Mouse (Mus musculus) cerebellum, postnatal 4 days (tissue): ENCODE data around the gene Upf1.

Experiments used
- DNase-seq, 2 experiments: peaks; one replicate each; pipeline ENCODE4 v3.0.0; 2022; ENCODE audit warnings: low spot score in 2 of 2, mixed read lengths in 1 of 2

Upf1 gene

DNA sequence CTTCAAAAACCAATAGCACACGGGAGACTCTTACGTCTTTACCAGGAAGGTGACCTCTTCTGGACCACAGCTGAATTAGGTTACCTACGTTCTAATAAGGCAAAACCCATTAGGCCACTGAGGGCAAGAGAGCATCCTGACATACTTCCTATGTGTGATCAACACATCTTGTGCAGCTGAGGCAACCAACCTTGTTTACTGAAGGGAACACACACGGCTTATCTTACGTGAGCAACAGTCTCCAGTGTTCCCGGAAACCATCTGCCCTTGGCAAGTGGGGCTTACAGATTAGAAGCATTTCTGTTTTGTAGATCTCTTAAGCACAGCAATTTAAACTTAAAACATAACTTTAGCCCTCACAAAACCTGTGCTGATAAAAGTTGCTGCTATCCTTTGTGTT lies 25.6 kb downstream of the Upf1 start:
- DNase-seq = no peak

DNA sequence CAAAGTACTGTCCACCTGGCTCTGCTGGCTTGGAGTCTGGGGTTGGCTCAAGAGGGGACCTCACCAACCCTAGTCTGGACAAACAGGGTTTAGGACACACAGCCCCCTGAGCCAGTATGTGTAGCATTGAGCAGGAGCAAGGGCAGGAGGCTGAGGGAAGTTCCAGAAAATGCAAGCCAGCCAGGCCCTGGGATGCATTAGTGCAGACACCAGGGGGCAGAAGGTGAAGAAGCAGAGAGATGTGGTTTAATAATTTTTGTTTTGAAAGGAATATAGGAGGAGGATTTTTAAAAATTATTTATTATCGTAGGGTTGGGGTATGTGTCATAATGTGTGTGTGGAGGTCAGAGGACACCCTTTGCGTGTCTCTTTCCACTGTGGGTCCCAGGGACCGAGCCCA lies 29.4 kb downstream of the Upf1 start:
- no peak for DNase-seq

DNA sequence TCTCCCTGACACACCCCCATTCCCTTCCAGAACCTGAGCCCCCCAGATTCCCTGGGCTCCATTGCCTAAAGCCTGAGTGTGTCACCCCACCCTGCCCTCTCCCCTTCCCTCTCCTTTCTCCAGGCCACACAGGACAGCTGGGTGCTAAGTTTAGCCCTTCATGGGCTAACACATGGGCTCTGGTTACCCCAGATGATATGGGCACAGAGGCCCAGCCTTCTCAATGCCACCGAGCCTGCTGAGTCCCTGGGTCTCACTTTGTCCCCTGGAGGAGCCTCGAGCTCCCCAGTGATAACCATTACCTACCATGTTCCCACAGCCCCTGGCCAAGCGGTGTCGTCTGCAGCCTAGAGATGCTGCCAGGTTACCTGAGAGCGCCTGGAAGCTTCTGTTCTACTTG lies 35.2 kb downstream of the Upf1 start:
- no peak for DNase-seq

DNA sequence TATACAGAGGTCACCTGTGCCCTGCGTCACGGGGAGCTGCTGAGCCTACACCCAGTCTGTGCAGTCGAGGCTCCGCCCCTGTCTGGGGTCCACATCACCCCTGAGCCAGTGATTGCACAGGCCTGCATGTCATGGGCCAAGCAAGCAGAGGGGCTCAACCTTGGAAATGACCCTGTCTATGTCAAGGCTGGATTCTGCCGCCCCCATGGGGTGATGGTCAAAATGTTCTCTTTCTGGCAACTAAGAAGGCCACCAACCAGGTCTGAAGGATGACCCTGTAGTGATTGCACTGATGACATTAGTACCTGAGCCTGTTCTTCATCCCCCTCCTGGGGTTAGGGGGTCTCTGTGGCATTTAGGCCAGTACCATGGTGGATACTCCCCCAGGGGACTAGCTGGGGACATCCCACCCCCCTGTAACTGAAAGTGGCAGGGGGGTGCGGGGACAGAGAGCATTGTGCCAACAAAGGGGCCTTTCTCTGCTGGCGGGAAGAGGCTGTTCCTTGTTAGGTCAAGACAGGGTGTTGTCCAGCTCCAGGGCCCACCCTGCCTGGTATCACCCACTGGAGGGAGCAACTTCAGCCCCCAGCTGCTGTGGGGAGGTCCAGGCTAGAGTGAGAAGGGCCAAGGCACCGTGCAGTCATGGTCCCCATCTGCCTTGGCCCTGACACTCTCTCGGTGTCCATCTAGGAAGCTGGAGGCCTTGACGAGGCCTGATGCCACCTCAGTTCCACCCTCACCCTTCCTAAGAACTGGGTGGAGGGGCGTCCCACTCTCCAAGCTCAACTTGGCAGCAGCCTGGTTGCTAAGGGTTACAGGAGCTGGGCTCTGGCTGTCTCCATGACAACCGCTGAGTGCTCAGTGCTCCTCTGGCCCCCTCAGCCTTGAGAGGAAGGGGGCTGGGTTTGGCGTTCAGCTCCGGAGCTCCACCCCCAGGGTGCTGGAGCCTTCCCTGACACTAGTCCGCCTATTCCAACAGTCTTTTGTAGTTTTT lies 36.3 kb downstream of the Upf1 start:
- DNase-seq = peak in 1 of 2 experiments; percentile 77

DNA sequence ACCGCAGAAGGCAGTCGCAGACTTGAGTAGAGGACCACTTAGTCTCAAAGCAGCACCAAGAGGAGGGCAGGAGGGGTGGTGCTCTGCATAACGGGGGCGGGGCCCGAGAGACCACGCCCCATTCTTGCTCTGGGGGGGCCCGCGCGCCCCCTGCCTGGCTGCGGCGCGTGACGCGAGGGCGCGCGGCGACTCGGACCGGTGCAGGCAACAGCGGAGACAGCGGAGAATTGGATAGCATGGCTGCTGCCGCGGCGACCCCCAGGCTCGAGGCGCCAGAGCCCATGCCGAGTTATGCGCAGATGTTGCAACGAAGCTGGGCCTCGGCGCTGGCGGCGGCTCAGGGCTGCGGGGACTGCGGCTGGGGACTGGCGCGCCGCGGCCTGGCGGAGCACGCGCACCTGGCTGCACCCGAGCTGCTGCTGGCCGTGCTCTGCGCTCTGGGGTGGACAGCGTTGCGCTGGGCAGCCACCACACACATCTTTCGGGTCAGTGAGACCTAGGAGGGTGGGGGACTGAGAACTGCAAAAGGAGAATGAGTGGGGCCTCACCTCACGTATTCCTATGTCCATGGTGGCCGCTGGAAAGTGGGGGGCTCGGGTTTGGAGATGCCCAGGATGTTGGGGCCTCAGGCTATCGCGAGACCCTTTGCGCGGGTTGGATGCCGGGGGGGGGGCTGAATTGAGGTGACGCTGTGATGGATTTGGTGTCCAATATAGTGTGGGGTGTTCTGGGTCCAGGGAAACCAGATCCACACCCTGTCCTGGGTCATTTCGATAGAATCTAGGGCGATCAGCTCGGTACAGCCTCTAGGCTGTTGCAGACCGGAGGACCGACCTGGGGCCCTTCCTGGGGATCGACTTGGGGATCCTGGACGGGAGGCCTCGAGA lies 37.2 kb downstream of the Upf1 start, which contains the start of gene Cers1:
Gene Cers1, plus strand, starts transcription at position 152 of the 887 bp plus-strand sequence.
- peak in 1 of 2 experiments; percentile 75 for DNase-seq

DNA sequence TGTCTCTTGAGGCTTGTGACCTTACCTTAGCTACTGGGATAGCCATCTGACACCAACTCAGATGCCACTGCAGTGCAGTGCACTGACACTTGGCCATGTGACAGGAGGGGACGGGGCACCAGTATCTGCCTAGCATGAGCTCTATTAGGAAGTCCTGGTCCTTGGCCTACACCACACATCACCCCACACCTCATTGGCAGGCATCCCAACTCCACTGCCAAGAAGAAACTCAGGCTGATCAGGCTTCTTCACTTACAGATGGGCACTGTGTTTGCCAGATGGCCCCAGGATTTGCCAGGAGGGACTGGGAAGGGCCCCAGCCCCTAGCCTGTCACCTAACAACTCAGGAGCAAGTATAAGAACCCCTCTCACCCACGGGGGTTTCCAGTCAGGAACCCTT lies 39.7 kb downstream of the Upf1 start:
- DNase-seq = peak in 1 of 2 experiments; percentile 47

DNA sequence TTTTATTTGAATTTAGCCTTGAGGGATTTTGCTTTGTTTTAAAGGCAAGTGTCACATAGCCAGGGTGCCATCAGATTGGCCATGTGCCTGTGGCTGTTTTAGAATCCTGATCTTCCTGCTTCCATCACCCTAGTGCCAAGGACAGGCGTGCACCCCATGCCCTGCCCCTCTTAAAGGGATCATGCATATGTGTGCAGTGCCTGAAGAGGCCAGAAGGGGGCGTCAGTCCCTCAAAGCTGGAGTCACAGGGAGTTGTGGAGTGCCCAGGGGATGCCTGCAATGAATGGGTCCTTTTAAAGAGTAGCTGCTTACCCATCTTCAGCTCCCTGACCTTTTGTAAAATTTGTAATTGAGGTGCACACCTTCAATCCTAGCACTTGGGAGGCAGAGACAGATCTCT lies 43.8 kb downstream of the Upf1 start:
- peak in 1 of 2 experiments; percentile 53 for DNase-seq

DNA sequence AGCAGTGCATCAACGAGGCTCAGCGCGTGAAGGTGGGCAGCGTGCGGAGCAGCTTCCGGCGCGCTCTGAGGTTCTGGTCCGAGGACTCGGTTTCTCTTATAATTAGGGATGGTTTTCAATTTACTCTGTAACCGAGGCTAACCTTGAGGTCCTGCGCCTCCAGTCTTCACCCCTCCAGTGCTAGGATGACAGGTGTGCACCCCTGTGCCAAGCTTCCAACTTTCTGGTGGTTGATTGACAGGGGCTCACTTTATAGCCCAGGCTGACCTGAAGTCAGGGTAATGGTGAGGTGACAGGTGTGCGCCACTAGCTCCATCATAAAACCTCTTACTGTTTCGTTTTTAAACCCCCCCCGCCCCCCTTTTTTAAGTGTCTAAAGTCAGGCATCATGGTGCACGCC lies 50.2 kb downstream of the Upf1 start:
- no peak for DNase-seq

DNA sequence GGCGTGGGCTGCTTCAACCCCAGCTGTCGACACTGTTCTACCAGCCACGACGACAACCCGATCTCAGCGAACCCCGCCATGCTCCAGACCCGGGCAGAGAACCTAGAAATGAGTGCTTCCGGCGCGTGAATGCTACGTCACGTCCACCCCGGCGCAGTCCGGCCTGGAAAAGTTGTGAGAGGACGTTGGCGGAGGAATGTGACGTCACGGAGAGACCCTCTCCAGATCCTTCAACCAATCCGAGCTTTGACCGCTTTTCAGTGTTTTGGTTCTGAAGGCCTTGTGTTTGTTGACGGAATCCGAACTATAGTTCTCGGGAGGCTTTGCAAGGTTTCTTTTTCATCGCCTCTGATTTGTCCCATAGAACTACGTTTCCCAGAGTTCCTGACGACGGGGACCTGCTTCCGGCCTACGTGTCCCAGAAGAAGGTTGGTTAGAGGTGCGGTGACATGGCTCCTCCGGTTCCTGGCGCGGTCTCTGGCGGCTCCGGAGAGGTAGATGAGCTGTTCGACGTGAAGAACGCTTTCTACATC lies 50.7 kb downstream of the Upf1 start, which contains the start of the genes Ddx49 and Cope:
Gene Ddx49, minus strand, starts transcription at position 132 of the 533 bp plus-strand sequence.
Gene Cope, plus strand, starts transcription at position 161 of the 533 bp plus-strand sequence.
- DNase-seq = peak; percentile 83 to 91

DNA sequence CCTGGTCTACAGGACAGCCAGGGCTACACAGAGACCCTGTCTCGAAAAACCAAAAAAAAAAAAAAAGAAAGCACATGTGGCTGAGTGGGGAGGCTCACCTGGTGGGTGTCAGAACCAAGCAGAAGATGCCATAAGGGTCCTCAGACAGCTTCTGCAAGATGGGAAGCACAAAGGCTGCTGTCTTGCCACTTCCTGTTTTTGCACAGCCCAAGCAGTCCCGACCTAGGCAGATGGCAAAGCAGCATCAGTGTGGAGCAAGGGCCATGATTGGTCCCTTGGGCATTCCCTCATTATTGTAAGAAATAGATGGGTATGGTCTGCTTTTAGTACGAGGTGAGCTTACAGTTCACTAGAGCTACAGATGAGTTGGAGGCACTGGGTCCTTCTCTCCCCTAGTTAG lies 52.2 kb downstream of the Upf1 start:
- no peak for DNase-seq

DNA sequence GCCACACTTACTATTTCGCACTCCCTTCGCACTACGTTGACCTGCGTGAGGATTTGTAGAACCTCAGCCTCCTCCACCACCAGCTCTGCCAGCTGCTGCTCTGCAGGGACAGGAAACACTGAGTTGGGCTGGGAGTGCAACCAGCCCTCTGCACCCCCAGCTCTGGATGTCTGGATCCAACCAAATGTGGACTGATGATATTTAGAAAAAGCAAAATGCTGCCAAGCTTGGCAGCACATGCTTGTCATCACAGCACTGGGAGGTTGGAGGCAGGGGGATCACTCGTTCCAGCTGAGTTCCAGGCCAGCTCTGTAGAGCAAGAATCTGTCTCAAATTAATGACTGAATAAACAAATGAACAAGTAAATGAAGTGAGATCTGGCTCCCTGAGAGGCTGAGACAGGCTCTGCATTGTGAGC lies 59.1 kb downstream of the Upf1 start:
- DNase-seq = no peak

DNA sequence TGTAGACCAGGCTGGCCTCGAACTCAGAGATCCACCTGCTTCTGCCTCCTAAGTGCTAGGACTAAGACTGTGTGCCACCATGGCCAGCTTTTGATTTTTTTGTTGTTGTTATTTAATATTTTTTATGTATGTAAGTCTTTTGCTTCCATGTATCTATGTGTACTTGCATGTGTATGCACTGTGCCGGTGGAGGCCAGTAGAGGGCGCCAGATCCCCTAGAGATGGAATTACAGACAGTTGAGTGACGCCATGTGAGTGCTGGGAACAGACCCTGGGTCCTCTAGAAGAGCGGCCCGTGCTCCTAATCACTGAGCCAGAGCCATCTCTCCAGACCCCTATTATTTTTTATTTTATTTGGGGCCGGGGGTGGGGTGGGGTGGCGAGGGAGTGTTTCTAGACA lies 66.3 kb downstream of the Upf1 start:
- DNase-seq = no peak

DNA sequence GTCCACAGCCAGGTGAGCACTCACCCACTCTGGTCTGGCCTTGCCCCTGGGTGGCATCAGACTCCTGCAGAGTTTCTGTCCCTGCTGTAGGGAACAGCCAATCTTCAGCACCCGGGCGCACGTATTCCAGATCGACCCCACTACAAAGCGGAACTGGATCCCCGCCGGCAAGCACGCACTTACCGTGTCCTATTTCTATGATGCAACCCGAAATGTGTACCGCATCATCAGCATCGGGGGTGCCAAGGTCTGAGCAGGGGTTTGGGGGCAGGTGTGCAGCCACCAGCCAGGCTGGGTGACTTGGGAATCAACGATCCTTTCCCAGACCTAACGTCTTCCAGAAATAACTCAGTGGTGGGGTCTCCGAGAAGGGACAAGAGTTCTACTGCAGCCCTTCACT lies 67.8 kb downstream of the Upf1 start:
- no peak for DNase-seq

DNA sequence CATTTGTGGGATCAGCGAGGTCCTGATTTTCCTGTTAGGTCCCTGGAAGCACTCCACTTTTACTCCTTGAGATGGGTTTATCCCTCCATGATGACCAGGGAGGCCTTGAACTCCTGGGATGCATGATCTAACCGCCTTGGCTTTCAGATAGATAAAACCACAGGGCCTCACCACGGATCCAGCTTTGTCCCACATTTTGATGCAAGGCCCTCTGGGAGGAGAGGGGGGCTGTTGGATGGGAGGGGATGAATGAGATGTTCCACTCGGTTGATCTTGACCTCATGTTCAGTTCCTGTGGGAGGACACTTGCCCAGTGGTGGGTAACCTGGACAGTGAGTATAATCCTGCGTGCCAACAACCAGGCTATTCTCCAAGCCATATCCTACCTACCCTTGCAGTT lies 68.7 kb downstream of the Upf1 start:
- DNase-seq = no peak

DNA sequence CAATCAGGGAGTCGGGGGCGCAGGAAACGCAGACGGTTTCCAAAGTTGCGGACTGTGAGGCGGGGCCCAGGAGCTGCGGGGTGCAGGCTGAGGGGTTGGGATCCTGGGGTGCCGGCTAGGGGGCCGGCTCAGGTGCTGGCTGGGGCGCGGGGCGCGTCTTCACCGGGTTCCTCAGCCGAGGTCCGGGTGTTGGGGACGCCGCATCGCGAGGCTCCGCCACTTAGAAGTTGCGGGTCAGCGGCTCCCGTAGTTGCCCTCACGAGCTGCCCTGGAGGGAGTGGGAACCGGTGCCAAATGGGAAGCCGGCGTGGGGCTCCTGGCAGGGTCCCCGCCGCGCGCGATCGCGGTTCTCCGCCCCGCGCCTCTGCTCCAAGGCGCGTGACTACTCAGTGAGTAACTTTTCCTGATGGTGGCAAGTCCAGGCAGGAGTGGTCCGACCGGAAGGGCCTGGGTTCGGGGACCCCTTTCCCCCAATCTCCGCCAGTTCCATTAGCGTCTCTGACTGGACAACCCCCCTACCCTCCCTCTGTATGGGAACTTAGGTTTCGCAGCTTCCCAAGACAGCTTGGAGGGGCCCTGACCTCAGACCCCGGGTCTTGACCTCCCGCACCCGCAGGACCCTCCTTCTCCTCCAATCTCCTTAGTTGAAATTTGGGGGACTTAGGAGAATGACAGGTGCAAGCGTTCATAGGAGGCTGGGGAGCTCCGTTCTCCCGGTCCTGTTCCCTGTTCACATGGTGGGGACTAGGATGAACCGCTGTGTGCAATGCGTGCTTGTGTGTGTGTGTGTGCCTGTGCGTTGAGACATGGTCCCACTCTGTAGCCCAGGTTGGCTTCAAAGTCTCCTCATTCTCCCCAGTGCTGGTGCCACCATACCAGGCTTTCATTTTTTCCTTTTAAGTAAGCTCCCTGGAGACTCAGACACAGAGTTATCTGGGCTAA lies 69.7 kb downstream of the Upf1 start:
- DNase-seq = peak in 1 of 2 experiments; percentile 36

DNA sequence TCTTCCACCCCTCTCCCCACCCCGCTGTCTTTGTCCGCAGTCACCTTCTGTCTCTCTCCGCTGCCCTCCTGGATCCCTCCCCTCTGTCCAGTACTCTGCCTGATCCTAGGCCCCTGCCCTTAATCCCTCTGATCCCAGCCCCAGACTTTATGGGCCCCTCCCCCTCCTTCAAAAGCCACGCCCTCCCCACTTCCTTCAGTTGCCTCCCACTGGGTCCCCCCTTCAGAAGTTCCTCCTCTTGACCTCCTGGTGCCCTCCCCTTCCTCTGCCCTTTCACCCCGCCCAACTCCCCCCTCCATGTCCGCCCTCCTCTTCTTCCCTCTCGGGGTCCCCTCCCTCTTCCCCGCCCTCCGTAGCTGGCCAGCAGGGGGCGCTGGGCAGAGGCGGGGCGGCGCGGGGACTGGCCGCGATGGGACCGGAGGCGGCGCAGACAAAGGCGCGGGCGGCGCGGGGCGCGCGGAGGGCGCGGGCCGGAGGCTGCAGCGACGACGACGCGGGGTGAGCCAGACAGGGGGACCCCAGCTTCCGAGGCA lies 70.4 kb downstream of the Upf1 start, which contains the start of gene Homer3:
Gene Homer3, plus strand, starts transcription at position 225 of the 533 bp plus-strand sequence.
- DNase-seq = peak; percentile 75 to 85
